Mouse (Mus musculus) embryonic facial prominence, embryonic 11.5 days (tissue): ENCODE data around the gene Gm11111. TPM values are rescaled to one million over a fixed set of nuclear protein-coding genes. Genes with fewer than 3 reads are reported as not detected.
"Not testable (repeated sequence)": the region's sequence is repeated elsewhere in the genome, so short reads cannot be mapped to it uniquely, and the experiment has no call there.

Experiments used
- ATAC-seq: fragments of 200-750 bp; cut with Nextera tagmentation; replicated peaks from 2 replicates; pipeline ENCODE4 v1.8.0; 2017; ENCODE audit warnings: low read depth; ENCODE audit not compliant: insufficient number of reproducible peaks, low FRiP score, low TSS enrichment
- DNase-seq: peaks from one replicate; pipeline ENCODE4 v3.0.0-alpha.2; 2015; ENCODE audit warnings: low spot score
- H3K27ac ChIP-seq: fragments of 300-500 bp; sonication (generic); replicated peaks from 2 replicates; pipeline ENCODE4 v1.5.1; 2014; ENCODE audit warnings: mild to moderate bottlenecking, low read depth, low read length, control low read depth
- H3K27me3 ChIP-seq: fragments of 300-500 bp; sonication (generic); 2 replicates; pipeline ENCODE4 v1.6.1; 2014; ENCODE audit warnings: mild to moderate bottlenecking, low read length, moderate library complexity, mixed read lengths; ENCODE audit not compliant: control insufficient read depth, insufficient read depth
- H3K36me3 ChIP-seq: fragments of 300-500 bp; sonication (generic); replicated peaks from 2 replicates; pipeline ENCODE4 v1.6.1; 2014; ENCODE audit warnings: low read depth, mild to moderate bottlenecking, low read length, moderate library complexity, mixed read lengths; ENCODE audit not compliant: control insufficient read depth, insufficient read depth
- H3K4me1 ChIP-seq: fragments of 300-500 bp; sonication (generic); 2 replicates; pipeline ENCODE4 v1.6.1; 2014; ENCODE audit warnings: low read length, mixed read lengths; ENCODE audit not compliant: control insufficient read depth, insufficient read depth
- H3K4me2 ChIP-seq: fragments of 300-500 bp; sonication (generic); 2 replicates; pipeline ENCODE4 v1.6.1; 2014; ENCODE audit warnings: low read depth, mild to moderate bottlenecking, control low read depth, low read length, moderate library complexity
- H3K4me3 ChIP-seq: fragments of 300-500 bp; sonication (generic); 2 replicates; pipeline ENCODE4 v1.5.1; 2014; ENCODE audit warnings: low read depth, low read length, control low read depth
- H3K9ac ChIP-seq: fragments of 300-500 bp; sonication (generic); replicated peaks from 2 replicates; pipeline ENCODE4 v1.6.1; 2014; ENCODE audit warnings: mild to moderate bottlenecking, control low read depth, low read length
- H3K9me3 ChIP-seq: fragments of 300-500 bp; sonication (generic); replicated peaks from 2 replicates; pipeline ENCODE4 v1.6.1; 2016; ENCODE audit warnings: mild to moderate bottlenecking, low read length, inconsistent platforms, mixed read lengths; ENCODE audit not compliant: control insufficient read depth
- WGBS: fragments of 180-500 bp; shearing (Covaris S2); extraction: QIAGEN DNeasy Blood & Tissue Kit; methylation state at CpG from one replicate; pipeline ENCODE4 v1.1.7; 2014; 5-methylcytosine and 5-hydroxymethylcytosine counted together
- polyA plus RNA-seq: library from polyadenylated mRNA; unstranded; fragments of >200 nt; fragmentation: Nextera tagmentation; extraction: Ambion mirVana; gene quantifications from 2 replicates; pipeline ENCODE4 v1.2.1, GENCODE M21; 2014

The Gm11111 gene
- polyA plus RNA-seq, 1 experiment from 2014 or later, result not detected

DNA sequence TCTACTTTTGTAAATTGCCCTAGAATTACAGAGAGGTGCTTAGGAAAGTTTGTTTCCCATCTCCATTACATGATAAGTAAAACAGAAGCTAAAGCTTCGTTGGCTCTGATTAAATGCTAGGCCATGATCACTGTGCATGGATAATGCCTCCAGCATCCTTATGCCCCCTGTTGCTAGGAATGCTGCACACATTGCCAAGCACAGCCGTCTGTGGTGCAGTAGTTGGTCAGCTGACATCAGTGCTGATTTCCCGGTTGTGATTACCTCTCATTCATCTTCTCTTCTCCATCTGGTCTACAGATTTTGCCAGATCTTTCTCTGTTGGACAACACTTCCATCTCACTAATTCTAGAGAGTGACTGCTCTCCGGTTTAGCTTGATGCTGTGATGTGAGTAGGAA lies 19.9 kb downstream of the Gm11111 start:
- no peak overlapping the region for H3K4me2 ChIP-seq
- H3K27me3 ChIP-seq, result no peaks in the 10 kb centered on the region
- H3K4me1 ChIP-seq, result no peaks in the 10 kb centered on the region
- no peaks in the 10 kb centered on the region for H3K9me3 ChIP-seq
- no peak for DNase-seq
- no peak overlapping the region for H3K9ac ChIP-seq
- H3K4me3 ChIP-seq, result no peak overlapping the region
- no peak for ATAC-seq
- WGBS, result 51% methylated on average over 4 of the region's 4 CpGs
- no peak overlapping the region for H3K27ac ChIP-seq
- H3K36me3 ChIP-seq, result no peaks in the 10 kb centered on the region

DNA sequence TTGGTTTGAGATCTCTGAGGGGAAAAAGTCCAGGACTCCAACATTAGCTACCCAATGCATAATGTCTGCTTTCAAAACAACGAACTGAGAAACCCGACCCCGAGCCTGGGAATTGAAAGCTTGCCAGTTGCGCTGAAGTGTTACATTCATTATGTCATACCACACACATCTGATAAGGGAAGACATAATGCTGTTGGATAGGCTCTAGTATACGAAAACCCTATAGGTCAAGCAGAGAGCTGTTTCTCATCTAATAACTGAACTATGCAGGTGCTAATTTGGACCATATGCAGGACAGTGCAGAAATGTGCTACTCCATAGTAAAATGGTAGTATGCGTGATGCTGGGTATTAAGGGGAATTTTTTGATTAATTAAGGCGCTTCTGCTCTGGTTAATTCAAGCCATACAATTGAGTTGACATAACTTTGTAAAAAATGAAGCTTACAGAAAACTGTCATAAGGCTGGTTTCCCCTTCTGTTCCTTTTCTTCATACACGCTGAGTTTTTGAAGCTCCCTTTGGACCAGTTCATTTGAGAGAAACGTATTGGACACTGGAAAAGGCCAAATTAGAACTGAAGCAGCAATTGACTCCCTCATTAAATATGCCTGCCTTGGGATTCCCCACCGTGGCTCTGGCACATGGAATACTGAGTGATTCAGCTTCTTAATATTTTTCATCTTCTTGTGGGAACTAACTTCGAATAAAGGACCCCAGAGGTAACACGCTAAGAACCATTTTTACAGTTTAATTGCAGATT lies 22.4 kb downstream of the Gm11111 start:
- Histone ChIP-seq H3K36me3 (no peaks in the 10 kb centered on the region), H3K9ac (no peak overlapping the region), H3K4me2 (no peak overlapping the region), H3K27me3 (no peaks in the 10 kb centered on the region), H3K9me3 (no peaks in the 10 kb centered on the region), H3K4me1 (no peaks in the 10 kb centered on the region), H3K4me3 (no peak overlapping the region), H3K27ac (no peak overlapping the region)
- 46% methylated on average over 12 of the region's 12 CpGs for WGBS
- 0 out of 2 replicates have a peak, but pooled peaks have one; percentile 62 for ATAC-seq
- peak; percentile 75 for DNase-seq

DNA sequence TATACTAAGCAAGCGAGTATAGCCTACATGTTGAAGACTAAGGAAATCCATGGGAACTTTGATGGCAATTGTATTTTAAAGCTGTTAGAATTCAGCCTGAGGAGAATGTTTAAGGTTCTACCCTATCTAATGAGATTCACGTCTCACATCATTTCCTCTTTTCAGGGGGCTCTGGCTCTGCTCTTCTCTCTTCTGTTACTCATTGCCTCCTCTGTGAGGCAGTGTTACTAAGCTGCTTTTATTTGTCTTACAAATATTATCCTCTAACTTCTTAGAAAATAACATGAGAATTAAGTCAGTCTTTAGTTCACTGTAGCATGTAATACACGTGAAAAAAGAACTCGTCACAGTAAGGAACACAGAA lies 23.0 kb downstream of the Gm11111 start:
- WGBS, result 70% methylated on average over 4 of the region's 4 CpGs
- ATAC-seq, result no peak
- no peak overlapping the region for H3K4me3 ChIP-seq
- H3K4me1 ChIP-seq, result no peaks in the 10 kb centered on the region
- H3K4me2 ChIP-seq, result no peak overlapping the region
- no peaks in the 10 kb centered on the region for H3K9me3 ChIP-seq
- no peak overlapping the region for H3K9ac ChIP-seq
- no peaks in the 10 kb centered on the region for H3K36me3 ChIP-seq
- H3K27ac ChIP-seq, result no peak overlapping the region
- no peaks in the 10 kb centered on the region for H3K27me3 ChIP-seq
- DNase-seq, result no peak

DNA sequence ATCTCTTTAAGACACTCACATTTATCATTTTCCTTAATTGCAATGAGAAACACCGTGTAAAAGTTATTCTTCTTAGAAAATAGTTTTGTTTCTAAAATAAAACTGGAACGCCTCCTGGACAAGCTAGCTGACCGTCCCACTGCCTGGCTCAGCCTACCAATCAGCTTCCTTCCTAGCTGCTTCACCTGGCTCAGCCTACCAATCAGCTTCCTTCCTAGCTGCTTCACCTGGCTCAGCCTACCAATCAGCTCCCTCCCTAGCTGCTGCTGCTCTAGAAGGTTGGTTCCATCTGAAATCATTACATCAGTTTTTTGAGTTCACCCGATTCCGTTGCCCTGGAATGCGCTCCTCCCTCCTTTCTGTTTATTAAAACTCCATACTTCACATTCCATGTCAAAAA lies 24.0 kb downstream of the Gm11111 start:
- not testable (repeated sequence) for H3K27ac ChIP-seq, H3K9me3 ChIP-seq, H3K9ac ChIP-seq, H3K36me3 ChIP-seq, H3K4me3 ChIP-seq, H3K27me3 ChIP-seq, DNase-seq, H3K4me2 ChIP-seq, H3K4me1 ChIP-seq, ATAC-seq
- 79% methylated on average over 6 of the region's 6 CpGs for WGBS

DNA sequence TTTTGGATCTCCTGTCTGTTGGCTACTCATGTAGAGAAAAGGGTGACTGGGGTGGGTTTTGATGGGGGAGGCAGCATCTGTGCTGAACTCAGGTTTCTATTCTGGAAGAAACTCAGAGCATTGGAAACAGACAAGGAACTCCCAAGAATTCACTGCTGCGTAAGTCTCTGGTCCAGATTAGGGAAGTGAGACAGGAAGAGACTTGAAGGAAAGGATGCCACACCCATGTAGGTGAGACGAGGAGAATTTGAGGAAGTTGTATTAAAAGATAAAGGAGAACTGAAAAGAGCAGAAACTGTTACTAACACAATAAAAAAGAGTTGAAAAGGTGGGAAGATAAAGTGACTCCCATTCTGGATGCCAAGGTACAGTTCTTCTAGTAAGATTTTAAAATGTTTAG lies 25.9 kb downstream of the Gm11111 start:
- H3K36me3 ChIP-seq, result no peaks in the 10 kb centered on the region
- ATAC-seq, result no peak
- H3K27me3 ChIP-seq, result no peaks in the 10 kb centered on the region
- DNase-seq, result no peak
- H3K4me3 ChIP-seq, result no peak overlapping the region
- H3K4me2 ChIP-seq, result no peak overlapping the region
- 72% methylated on average over 2 of the region's 2 CpGs for WGBS
- H3K4me1 ChIP-seq, result no peaks in the 10 kb centered on the region
- no peak overlapping the region for H3K9ac ChIP-seq
- no peak overlapping the region for H3K27ac ChIP-seq
- H3K9me3 ChIP-seq, result no peaks in the 10 kb centered on the region

DNA sequence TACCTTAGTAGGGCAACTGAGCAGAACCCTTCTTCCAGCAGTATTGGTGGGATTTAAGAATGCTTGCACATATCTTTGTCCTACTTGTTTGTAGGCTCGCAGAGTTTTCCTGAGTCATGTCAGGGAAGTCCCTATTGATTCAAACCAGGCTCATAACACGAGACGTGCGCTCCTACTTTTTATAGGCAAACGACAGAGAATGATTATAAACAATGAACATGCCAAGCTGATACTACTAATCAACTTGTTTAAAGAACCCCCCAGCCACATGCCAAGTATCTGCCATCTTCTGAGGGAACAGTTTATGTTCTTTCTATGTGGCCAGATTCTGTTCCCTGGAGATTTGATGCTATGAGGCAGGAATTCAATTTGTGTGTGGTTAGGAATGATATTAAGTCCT lies 28.3 kb downstream of the Gm11111 start:
- ATAC-seq (no peak), DNase-seq (no peak)
- Histone ChIP-seq H3K9me3 (no peaks in the 10 kb centered on the region), H3K36me3 (no peaks in the 10 kb centered on the region), H3K4me2 (no peak overlapping the region), H3K27ac (no peak overlapping the region), H3K27me3 (no peaks in the 10 kb centered on the region), H3K4me1 (no peaks in the 10 kb centered on the region), H3K9ac (no peak overlapping the region), H3K4me3 (no peak overlapping the region)
- WGBS, result 60% methylated on average over 5 of the region's 5 CpGs

DNA sequence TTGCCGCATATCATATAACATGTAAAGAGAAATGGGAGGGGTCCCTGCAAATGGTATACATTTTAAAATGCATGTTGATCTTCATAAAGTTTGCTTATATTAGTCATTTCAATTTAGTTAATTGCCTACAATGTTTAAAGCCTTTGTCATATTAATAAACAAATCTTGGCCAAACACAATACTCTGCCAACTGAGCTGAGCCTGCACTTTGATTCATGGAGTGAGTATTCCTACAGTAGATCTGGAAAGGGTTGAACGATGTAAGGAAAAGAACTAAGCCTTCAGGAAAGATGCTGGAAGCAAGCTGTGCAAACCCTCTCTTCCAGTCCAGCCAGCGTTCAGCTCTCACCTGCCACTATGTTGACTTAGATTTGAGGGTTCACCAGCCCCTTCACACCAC lies 29.6 kb downstream of the Gm11111 start:
- ATAC-seq (no peak), DNase-seq (no peak)
- 89% methylated on average over 3 of the region's 3 CpGs for WGBS
- Histone ChIP-seq H3K9ac (no peak overlapping the region), H3K4me1 (no peaks in the 10 kb centered on the region), H3K9me3 (no peaks in the 10 kb centered on the region), H3K27me3 (no peaks in the 10 kb centered on the region), H3K36me3 (no peaks in the 10 kb centered on the region), H3K4me2 (no peak overlapping the region), H3K4me3 (no peak overlapping the region), H3K27ac (no peak overlapping the region)

DNA sequence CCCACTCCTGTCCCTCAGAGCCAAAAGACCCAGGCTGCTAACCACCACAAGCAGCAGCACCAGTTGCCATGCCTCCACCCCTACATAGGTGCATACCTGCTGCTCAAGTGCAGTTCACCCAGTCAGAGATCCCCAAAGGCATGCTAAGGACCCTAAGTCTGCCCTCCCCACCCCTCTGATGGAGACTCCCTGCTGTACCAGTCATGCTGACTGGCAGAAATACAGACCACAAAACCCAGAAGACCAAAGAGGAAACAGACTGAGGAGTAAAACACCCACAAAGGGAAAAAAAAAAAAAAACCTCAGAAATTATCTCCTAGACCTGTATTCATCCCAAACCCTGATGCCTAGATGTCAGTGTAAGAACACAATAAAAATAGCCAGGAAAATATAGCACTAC lies 33.4 kb downstream of the Gm11111 start:
- Histone ChIP-seq H3K9me3 (no peaks in the 10 kb centered on the region), H3K9ac (no peak overlapping the region), H3K36me3 (no peaks in the 10 kb centered on the region), H3K4me1 (no peaks in the 10 kb centered on the region), H3K27ac (no peak overlapping the region), H3K4me3 (no peak overlapping the region), H3K4me2 (no peak overlapping the region), H3K27me3 (no peaks in the 10 kb centered on the region)
- no peak for DNase-seq
- ATAC-seq, result no peak
